Mouse (Mus musculus) liver, embryonic 16.5 days (tissue): ENCODE measurements at regions not wholly inside any gene's neighbourhood (a gene's known extent, or its start where the extent isn't known, plus 50 kb on each side); places are given as distances from the start of the nearest gene placed in this dataset.

Experiments
- ATAC-seq: fragments of 200-750 bp; cut with Nextera tagmentation; 2 replicates; pipeline ENCODE4 v1.8.0; 2017; ENCODE audit warnings: low read depth, mild to moderate bottlenecking, moderate number of reproducible peaks, moderate library complexity
- H3K27ac ChIP-seq: fragments of 300-500 bp; sonication (generic); 2 replicates; pipeline ENCODE4 v1.5.1; 2014; ENCODE audit warnings: mild to moderate bottlenecking, low read length
- H3K27me3 ChIP-seq: fragments of 300-500 bp; sonication (generic); 2 replicates; pipeline ENCODE4 v1.6.1; 2014; ENCODE audit warnings: low read depth, low read length, mixed read lengths; ENCODE audit not compliant: control insufficient read depth, insufficient read depth
- H3K36me3 ChIP-seq: fragments of 300-500 bp; sonication (generic); 2 replicates; pipeline ENCODE4 v1.6.1; 2014; ENCODE audit warnings: mild to moderate bottlenecking; ENCODE audit not compliant: control insufficient read depth, insufficient read depth
- H3K4me1 ChIP-seq: fragments of 300-500 bp; sonication (generic); 2 replicates; pipeline ENCODE4 v1.6.1; 2014; ENCODE audit warnings: low read depth, low read length, mixed read lengths; ENCODE audit not compliant: control insufficient read depth
- H3K4me2 ChIP-seq: fragments of 300-500 bp; sonication (generic); 2 replicates; pipeline ENCODE4 v1.6.1; 2014; ENCODE audit warnings: low read depth, low read length, mixed read lengths
- H3K4me3 ChIP-seq: fragments of 300-500 bp; sonication (generic); 2 replicates; pipeline ENCODE4 v1.5.1; 2014; ENCODE audit warnings: low read depth, mild to moderate bottlenecking, low read length
- H3K9ac ChIP-seq: fragments of 300-500 bp; sonication (generic); 2 replicates; pipeline ENCODE4 v1.6.1; 2014; ENCODE audit warnings: low read depth, low read length
- H3K9me3 ChIP-seq: fragments of 300-500 bp; sonication (generic); replicated peaks from 2 replicates; pipeline ENCODE4 v1.6.1; 2016; ENCODE audit warnings: low read length; ENCODE audit not compliant: control insufficient read depth
- WGBS: fragments of 180-500 bp; shearing (Covaris S2); extraction: QIAGEN DNeasy Blood & Tissue Kit; methylation state at CpG from one replicate; pipeline ENCODE4 v1.1.7; 2014; ENCODE audit not compliant: insufficient replicate concordance; 5-methylcytosine and 5-hydroxymethylcytosine counted together

DNA sequence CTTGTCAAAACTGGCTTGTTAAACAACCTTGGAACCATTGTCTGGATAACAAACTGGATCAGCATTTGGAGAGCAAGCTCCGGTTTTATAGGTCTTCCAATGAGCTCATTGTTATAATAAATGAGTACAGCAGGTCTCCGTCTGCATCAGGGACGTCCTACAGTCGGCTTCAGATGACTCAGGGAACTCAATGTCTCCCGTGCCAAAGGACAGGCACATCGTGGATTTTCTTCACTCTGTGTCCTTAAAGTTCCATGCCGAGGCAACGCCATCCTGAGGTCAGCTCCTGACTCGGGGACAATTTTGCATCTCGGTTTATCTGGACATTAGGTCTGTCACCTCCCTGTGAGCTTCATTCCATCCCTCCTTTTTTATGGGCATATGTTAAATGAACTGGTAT, 85.2 kb downstream of the Lyplal1 start:
- Histone ChIP-seq H3K9ac (no peak overlapping the region), H3K27ac (no peak overlapping the region), H3K4me3 (no peak overlapping the region), H3K36me3 (no peaks in the 10 kb centered on the region), H3K4me1 (no peaks in the 10 kb centered on the region; the same call in 1 of the 2 replicates), H3K27me3 (no peaks in the 10 kb centered on the region), H3K4me2 (no peak overlapping the region), H3K9me3 (no peaks in the 10 kb centered on the region)
- no peak for ATAC-seq
- 57% methylated on average over 10 of the region's 10 CpGs for WGBS

DNA sequence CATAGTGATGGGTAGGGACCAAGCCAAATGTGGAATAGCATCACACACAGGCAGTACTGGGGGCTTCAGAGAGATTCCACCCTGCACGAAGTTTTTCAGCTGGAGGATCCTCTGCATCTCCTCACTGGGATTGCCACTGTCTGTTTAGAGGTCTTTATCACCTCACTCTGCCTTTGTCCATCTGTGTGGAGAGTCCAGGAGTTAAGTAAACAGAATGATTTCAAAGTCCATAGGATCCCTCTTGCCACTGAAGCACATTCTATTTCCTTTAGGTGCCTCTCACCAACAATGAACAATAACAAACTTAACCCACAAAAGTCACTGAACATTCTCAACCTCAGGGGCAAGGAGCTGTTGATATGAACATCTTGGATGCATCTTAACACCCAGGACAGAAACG, 82.7 kb downstream of the Lyplal1 start:
- ATAC-seq: peak; percentile 76
- peak overlapping the region; percentile 42 for H3K27ac ChIP-seq

More for the DNA sequence above, 82.7 kb downstream of the Lyplal1 start:
- Histone ChIP-seq H3K4me2 (peak overlapping the region; percentile 15; the same call in 1 of the 2 replicates), H3K36me3 (no peaks in the 10 kb centered on the region), H3K9ac (no peak overlapping the region), H3K9me3 (no peaks in the 10 kb centered on the region), H3K4me3 (no peak overlapping the region), H3K4me1 (no peaks in the 10 kb centered on the region; the same call in 1 of the 2 replicates), H3K27me3 (no peaks in the 10 kb centered on the region)
- WGBS: 31% methylated on average over 2 of the region's 2 CpGs
